Mouse (Mus musculus) lung, postnatal 0 days (tissue): ENCODE results near the gene Slc25a33. TPM values are rescaled to one million over a fixed set of nuclear protein-coding genes. Genes with fewer than 3 reads are reported as not detected.

Experiments
- ATAC-seq: fragments of 200-750 bp; cut with Nextera tagmentation; 2 replicates; pipeline ENCODE4 v1.8.0; 2017; ENCODE audit warnings: moderate library complexity
- DNase-seq: peaks from one replicate; pipeline ENCODE4 v3.0.0-alpha.2; 2016; ENCODE audit warnings: low spot score
- H3K27ac ChIP-seq: fragments of 300-500 bp; sonication (generic); 2 replicates; pipeline ENCODE4 v1.5.1; 2014; ENCODE audit warnings: antibody characterized with exemption, mild to moderate bottlenecking, low read length, mixed read lengths
- H3K27me3 ChIP-seq: fragments of 300-500 bp; sonication (generic); replicated peaks from 2 replicates; pipeline ENCODE4 v1.6.1; 2014; ENCODE audit warnings: low read length, mixed read lengths; ENCODE audit not compliant: insufficient read depth
- H3K36me3 ChIP-seq: fragments of 300-500 bp; sonication (generic); 2 replicates; pipeline ENCODE4 v1.6.1; 2014; ENCODE audit warnings: low read length, mixed read lengths; ENCODE audit not compliant: insufficient read depth
- H3K4me1 ChIP-seq: fragments of 300-500 bp; sonication (generic); 2 replicates; pipeline ENCODE4 v1.6.1; 2014; ENCODE audit warnings: antibody characterized with exemption, low read depth, low read length, mixed read lengths; ENCODE audit not compliant: insufficient read depth
- H3K4me2 ChIP-seq: fragments of 300-500 bp; sonication (generic); replicated peaks from 2 replicates; pipeline ENCODE4 v1.6.1; 2014; ENCODE audit warnings: low read depth, mild to moderate bottlenecking, low read length, moderate library complexity, mixed read lengths
- H3K4me3 ChIP-seq: fragments of 300-500 bp; sonication (generic); 2 replicates; pipeline ENCODE4 v1.5.1; 2014; ENCODE audit warnings: low read depth, low read length
- H3K9ac ChIP-seq: fragments of 300-500 bp; sonication (generic); replicated peaks from 2 replicates; pipeline ENCODE4 v1.6.1; 2014; ENCODE audit warnings: low read depth, mild to moderate bottlenecking
- H3K9me3 ChIP-seq: fragments of 300-500 bp; sonication (generic); 2 replicates; pipeline ENCODE4 v1.6.1; 2016; ENCODE audit warnings: low read length, mixed read lengths
- CTCF ChIP-seq: IDR thresholded peaks from 2 replicates; pipeline ENCODE4 v1.5.1; 2016; ENCODE audit warnings: antibody characterized with exemption, mild to moderate bottlenecking
- EP300 ChIP-seq: IDR thresholded peaks from 2 replicates; pipeline ENCODE4 v1.6.1; 2016; ENCODE audit warnings: antibody characterized with exemption, mild to moderate bottlenecking, control low read depth
- WGBS: fragments of 180-500 bp; shearing (Covaris S2); extraction: QIAGEN DNeasy Blood & Tissue Kit; methylation state at CpG from one replicate; pipeline ENCODE4 v1.1.7; 2014; 5-methylcytosine and 5-hydroxymethylcytosine counted together
- polyA plus RNA-seq: library from polyadenylated mRNA; unstranded; fragments of >200 nt; fragmentation: Nextera tagmentation; extraction: Ambion mirVana; gene quantifications from 2 replicates; pipeline ENCODE4 v1.2.1, GENCODE M21; 2015

The Slc25a33 gene
- polyA plus RNA-seq, 1 experiment from 2014 or later = 8.6 TPM

GRCm38 (mm10) chr4:149722104-149723020, 51.7 kb downstream of the Slc25a33 start:
- no peaks in the 10 kb centered on the region for H3K9me3 ChIP-seq
- no peak overlapping the region for H3K4me3 ChIP-seq
- 90% methylated on average over 24 of the region's 24 CpGs for WGBS
- no peak overlapping the region for H3K9ac ChIP-seq
- no peak overlapping the region for H3K4me2 ChIP-seq
- H3K27me3 ChIP-seq = no peaks in the 10 kb centered on the region
- no peaks in the 10 kb centered on the region for H3K4me1 ChIP-seq
- DNase-seq (no peak), ATAC-seq (no peak)
- no peak for TF ChIP-seq CTCF
- H3K27ac ChIP-seq = no peak overlapping the region
- peaks cover 6% of the 10 kb centered on the region for H3K36me3 ChIP-seq

GRCm38 (mm10) chr4:149721163-149721562, 52.9 kb downstream of the Slc25a33 start:
- DNase-seq (no peak), ATAC-seq (no peak)
- TF ChIP-seq CTCF = no peak
- TF ChIP-seq EP300 = no peak
- H3K4me1 ChIP-seq = no peaks in the 10 kb centered on the region
- H3K4me2 ChIP-seq = no peak overlapping the region
- H3K27me3 ChIP-seq = no peaks in the 10 kb centered on the region
- H3K9ac ChIP-seq = no peak overlapping the region
- 63% methylated on average over 8 of the region's 8 CpGs for WGBS
- H3K27ac ChIP-seq = no peak overlapping the region
- H3K36me3 ChIP-seq = peaks cover 11% of the 10 kb centered on the region
- H3K9me3 ChIP-seq = no peaks in the 10 kb centered on the region
- no peak overlapping the region for H3K4me3 ChIP-seq

GRCm38 (mm10) chr4:149719686-149720085, 54.4 kb downstream of the Slc25a33 start:
- H3K4me2 ChIP-seq = no peak overlapping the region
- H3K9ac ChIP-seq = no peak overlapping the region
- H3K27ac ChIP-seq = no peak overlapping the region
- ATAC-seq (no peak), DNase-seq (peak; percentile 52)
- no peaks in the 10 kb centered on the region for H3K4me1 ChIP-seq
- TF ChIP-seq CTCF (peak; percentile 69), EP300 (no peak)
- H3K27me3 ChIP-seq = no peaks in the 10 kb centered on the region
- H3K4me3 ChIP-seq = no peak overlapping the region
- WGBS = 69% methylated on average over 6 of the region's 6 CpGs
- peaks cover 11% of the 10 kb centered on the region for H3K36me3 ChIP-seq
- no peaks in the 10 kb centered on the region for H3K9me3 ChIP-seq

GRCm38 (mm10) chr4:149714542-149714941, 59.5 kb downstream of the Slc25a33 start:
- Histone ChIP-seq H3K27ac (no peak overlapping the region), H3K4me1 (no peaks in the 10 kb centered on the region), H3K4me2 (no peak overlapping the region), H3K9ac (no peak overlapping the region), H3K27me3 (no peaks in the 10 kb centered on the region), H3K9me3 (no peaks in the 10 kb centered on the region), H3K36me3 (peaks cover 11% of the 10 kb centered on the region; the same call in 1 of the 2 replicates), H3K4me3 (no peak overlapping the region)
- WGBS = 77% methylated on average over 3 of the region's 3 CpGs
- ATAC-seq = no peak
- TF ChIP-seq CTCF (no peak), EP300 (no peak)
- DNase-seq = no peak

- H3K36me3 ChIP-seq = 0 out of 2 replicates have a peak, but pooled peaks cover 5% of the 10 kb centered on the region
- ATAC-seq (no peak), DNase-seq (peak; percentile 52)
- no peaks in the 10 kb centered on the region for H3K9me3 ChIP-seq
- 34% methylated on average over 7 of the region's 7 CpGs for WGBS
- H3K27me3 ChIP-seq = no peaks in the 10 kb centered on the region
- TF ChIP-seq CTCF (peak; percentile 80), EP300 (no peak)
- H3K9ac ChIP-seq = no peak overlapping the region
- H3K4me1 ChIP-seq = no peaks in the 10 kb centered on the region
- no peak overlapping the region for H3K4me3 ChIP-seq
- H3K4me2 ChIP-seq = no peak overlapping the region
- H3K27ac ChIP-seq = no peak overlapping the region
Observed at GRCm38 (mm10) chr4:149711955-149712354, 62.1 kb downstream of the Slc25a33 start.

- H3K4me2 ChIP-seq = no peak overlapping the region
- H3K4me1 ChIP-seq = no peaks in the 10 kb centered on the region
- 88% methylated on average over 5 of the region's 5 CpGs for WGBS
- H3K27me3 ChIP-seq = no peaks in the 10 kb centered on the region
- no peak overlapping the region for H3K27ac ChIP-seq
- no peak for DNase-seq
- no peak overlapping the region for H3K4me3 ChIP-seq
- TF ChIP-seq EP300 (no peak), CTCF (no peak)
- ATAC-seq = no peak
- no peaks in the 10 kb centered on the region for H3K9me3 ChIP-seq
- H3K9ac ChIP-seq = no peak overlapping the region
- 0 out of 2 replicates have a peak, but pooled peaks cover under 1% of the 10 kb centered on the region for H3K36me3 ChIP-seq
Observed at GRCm38 (mm10) chr4:149711485-149711884, 62.6 kb downstream of the Slc25a33 start.
